Mouse (Mus musculus): Measurements from ENCODE around the gene Gm10964.
"Not testable (repeated sequence)": the region's sequence is repeated elsewhere in the genome, so short reads cannot be mapped to it uniquely, and the experiment has no call there.

The Gm10964 gene

GRCm38 (mm10) chr3:103779183-103779582, 40.0 kb downstream of the Gm10964 start:
- no peak for DNase-seq (ENCODE audit: low spot score in 2 of 2)

DNA sequence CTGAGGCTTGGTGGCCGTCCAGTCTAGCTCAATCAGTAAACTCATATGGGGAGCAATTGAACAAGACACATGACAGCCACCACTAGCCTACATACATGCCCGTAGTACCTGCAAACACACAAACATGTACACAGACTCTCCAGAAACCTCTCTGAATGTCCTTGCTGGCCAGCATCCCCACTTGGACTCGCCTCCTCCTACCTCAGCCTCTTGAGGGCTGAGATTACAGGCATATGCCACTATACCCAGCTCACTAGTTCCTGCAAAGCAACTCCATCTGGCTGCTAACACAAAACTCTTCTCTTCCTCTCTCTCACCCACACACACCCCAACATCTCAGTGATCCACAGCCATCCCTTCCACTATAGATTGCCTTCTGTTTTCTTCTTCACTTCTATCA, 41.1 kb downstream of the Gm10964 start:
- no peak for DNase-seq (ENCODE audit: low spot score in 2 of 2)

DNA sequence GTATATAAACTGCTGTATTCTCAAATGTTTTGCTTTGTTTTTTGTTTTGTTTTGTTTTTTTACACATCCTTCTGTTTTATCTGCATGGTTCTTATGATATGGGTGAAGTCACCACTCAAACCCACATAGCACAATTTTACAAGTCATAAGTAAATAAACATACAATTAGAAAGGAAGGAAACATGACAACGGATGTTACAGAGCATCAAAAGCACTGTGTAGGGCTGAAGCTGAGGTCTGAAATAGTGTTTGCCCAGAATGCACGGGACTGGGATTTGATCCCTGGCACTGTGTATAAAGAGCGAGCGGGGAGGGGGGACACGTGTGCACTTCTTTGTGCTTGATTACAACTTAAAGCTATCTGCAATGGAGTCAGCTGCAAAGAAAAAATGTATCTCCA, 41.6 kb downstream of the Gm10964 start:
- DNase-seq (ENCODE audit: low spot score in 2 of 2): no peak

- DNase-seq (ENCODE audit: low spot score in 2 of 2): no peak
Measured at GRCm38 (mm10) chr3:103782844-103783609, 43.9 kb downstream of the Gm10964 start.

GRCm38 (mm10) chr3:103787225-103787624, 48.1 kb downstream of the Gm10964 start:
- no peak for DNase-seq (ENCODE audit: low spot score in 2 of 2)

GRCm38 (mm10) chr3:103789096-103789495, 49.9 kb downstream of the Gm10964 start:
- no peak for DNase-seq (ENCODE audit: low spot score in 2 of 2)

DNA sequence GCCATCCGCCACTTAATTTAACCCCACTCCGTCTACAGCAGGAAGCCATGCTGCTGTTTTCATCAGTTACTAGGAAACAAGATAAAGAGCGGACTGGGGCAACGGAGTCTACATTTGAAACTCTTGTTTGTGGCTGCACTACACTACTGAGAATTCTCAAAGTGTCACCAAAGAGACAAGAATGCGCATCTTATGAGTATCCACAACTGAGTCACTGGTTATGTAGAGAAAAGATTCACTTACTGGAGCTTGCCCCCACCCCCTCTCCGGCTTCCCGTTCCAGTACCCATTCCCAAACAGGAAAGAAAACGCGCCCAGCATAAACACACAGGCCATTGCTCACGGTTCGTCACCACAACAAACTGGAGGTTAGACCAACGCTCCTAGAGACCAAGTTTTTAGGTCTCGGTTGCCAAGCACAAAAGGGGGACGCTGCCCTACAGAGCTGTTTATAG, 50.8 kb downstream of the Gm10964 start:
- DNase-seq (ENCODE audit: low spot score in 2 of 2): peak; percentile 34 to 56

DNA sequence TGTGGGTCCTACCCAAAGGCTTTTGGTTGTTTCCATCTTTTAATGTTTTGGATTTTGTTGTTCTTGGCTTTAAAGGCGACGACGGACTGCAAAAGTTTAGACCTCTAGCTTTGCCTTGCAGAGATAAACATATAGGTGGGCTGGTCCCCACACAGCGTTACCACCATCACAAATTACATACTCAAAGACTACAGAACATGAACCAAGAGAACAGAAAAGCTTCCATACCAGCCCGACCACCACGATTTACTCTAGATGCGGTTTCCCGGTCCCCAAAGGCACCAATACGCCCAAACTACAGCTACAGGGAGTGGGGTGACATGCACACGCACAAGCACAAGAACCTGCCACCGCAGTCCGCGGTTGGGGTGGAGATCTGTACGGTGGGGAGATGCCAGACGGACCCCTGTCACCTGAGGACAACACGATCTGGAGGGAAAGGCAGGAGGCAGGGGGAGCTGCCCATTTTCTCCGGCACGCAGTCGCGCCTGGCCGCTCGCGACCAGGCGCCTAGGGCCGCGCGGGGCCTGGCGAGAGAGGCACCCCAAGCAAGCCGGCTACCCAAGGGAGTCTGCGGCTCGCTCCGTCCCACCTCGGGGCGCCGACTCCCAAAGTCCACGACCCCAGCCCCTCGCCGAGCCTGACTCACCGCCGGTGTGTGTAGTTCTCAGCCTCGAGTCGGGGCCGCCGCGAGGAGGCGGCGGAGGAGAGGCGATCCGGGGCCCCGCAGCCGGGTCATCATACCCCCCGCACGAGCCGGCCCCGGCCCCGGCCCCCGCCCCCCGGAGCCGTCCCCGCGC, 51.4 kb downstream of the Gm10964 start:
- DNase-seq (ENCODE audit: low spot score in 2 of 2): no peak

- peak; percentile 92 to 93 for DNase-seq (ENCODE audit: low spot score in 2 of 2)
Measured at GRCm38 (mm10) chr3:103791230-103792110, 52.3 kb downstream of the Gm10964 start, which contains the start of gene Hipk1. Hipk1 (minus strand) TSS chr3:103791563.

GRCm38 (mm10) chr3:103792111-103792406, 52.9 kb downstream of the Gm10964 start:
- not testable (repeated sequence) for DNase-seq (ENCODE audit: low spot score in 2 of 2)

GRCm38 (mm10) chr3:103792566-103792965, 53.4 kb downstream of the Gm10964 start:
- no peak for DNase-seq (ENCODE audit: low spot score in 2 of 2)

Data from natural killer cell, adult 2 months (primary cell).